Mouse (Mus musculus): ENCODE data around the gene Kdm4a.

GRCm38 (mm10) chr4:118088771-118089170 is 91.1 kb downstream of the Kdm4a start:
- TF ChIP-seq TAL1 (IDR thresholded peaks at IDR 0.05; ENCODE audit: low read length): no peak
- TF ChIP-seq GATA1 (IDR thresholded peaks at IDR 0.05; ENCODE audit: low read length): no peak

All from erythroblast, embryonic 14.5 days (primary cell).